Mouse (Mus musculus): Measurements from ENCODE around the gene Fyco1. TPM values are rescaled to one million over a fixed set of nuclear protein-coding genes. Genes with fewer than 3 reads are reported as not detected.

The Fyco1 gene
- total and polyA plus RNA-seq, 2 experiments from 2014 or later, result 40.9 to 82.7 TPM

GRCm38 (mm10) chr9:123740799-123741198 lies 110.9 kb downstream of the Fyco1 start:
- no peak overlapping the region for H3K9ac ChIP-seq (replicated peaks; ENCODE audit: low read depth, low read length)
- H3K27ac ChIP-seq (ENCODE audit: low read depth), result no peak overlapping the region
- no peaks in the 10 kb centered on the region for H3K9me3 ChIP-seq (replicated peaks; ENCODE audit: control insufficient read depth, low read length)
- no peak overlapping the region for H3K4me3 ChIP-seq (ENCODE audit: low read depth, low read length)
- H3K27me3 ChIP-seq (ENCODE audit: control insufficient read depth, insufficient read depth, low read length), result no peaks in the 10 kb centered on the region
- ATAC-seq (ENCODE audit: insufficient read depth, low read depth) (no peak), DNase-seq (ENCODE audit: low spot score) (no peak)
- H3K36me3 ChIP-seq (replicated peaks; ENCODE audit: control insufficient read depth, insufficient read depth, low read length), result no peaks in the 10 kb centered on the region
- TF ChIP-seq CTCF (IDR thresholded peaks at IDR 0.05; ENCODE audit: low read depth) (no peak), EP300 (IDR thresholded peaks at IDR 0.05; ENCODE audit: low read depth) (no peak)
- WGBS, result 72% methylated on average over 4 of the region's 4 CpGs
- H3K4me1 ChIP-seq (ENCODE audit: control insufficient read depth, insufficient read depth), result no peaks in the 10 kb centered on the region
- H3K4me2 ChIP-seq (ENCODE audit: low read depth, low read length), result no peak overlapping the region

Other genes starting within 250 kb of the Fyco1 start
- gene Slc6a20b, start 219.3 kb downstream of the Fyco1 start, total RNA-seq (2014; rRNA removed; ENCODE audit: low replicate concordance), result not detected in 2 replicates
- 0.10 TPM in 2 replicates for gene Slc6a20b, start 219.3 kb downstream of the Fyco1 start, polyA plus RNA-seq (2015; fragmentation: Nextera tagmentation; extraction: Ambion mirVana)
- 1.2 and 4.8 TPM in 2 replicates for gene Ccr9, start 173.5 kb downstream of the Fyco1 start, total RNA-seq (2014; rRNA removed; ENCODE audit: low replicate concordance)
- gene Ccr9, start 173.5 kb downstream of the Fyco1 start, polyA plus RNA-seq (2015; fragmentation: Nextera tagmentation; extraction: Ambion mirVana), result 0.04 and 0.08 TPM in 2 replicates
- gene Slc6a20a, start 173.0 kb downstream of the Fyco1 start, total RNA-seq (2014; rRNA removed; ENCODE audit: low replicate concordance), result not detected in 2 replicates
- gene Slc6a20a, start 173.0 kb downstream of the Fyco1 start, polyA plus RNA-seq (2015; fragmentation: Nextera tagmentation; extraction: Ambion mirVana), result not detected in 2 replicates
- gene Lztfl1, start 134.2 kb downstream of the Fyco1 start, total RNA-seq (2014; rRNA removed; ENCODE audit: low replicate concordance), result 11.2 and 28.4 TPM in 2 replicates
- 36.2 and 37.7 TPM in 2 replicates for gene Lztfl1, start 134.2 kb downstream of the Fyco1 start, polyA plus RNA-seq (2015; fragmentation: Nextera tagmentation; extraction: Ambion mirVana)
- not detected in 2 replicates for gene Cxcr6, start 45.4 kb downstream of the Fyco1 start, total RNA-seq (2014; rRNA removed; ENCODE audit: low replicate concordance)
- gene Cxcr6, start 45.4 kb downstream of the Fyco1 start, polyA plus RNA-seq (2015; fragmentation: Nextera tagmentation; extraction: Ambion mirVana), result 0.14 and 0.30 TPM in 2 replicates
- not detected in 2 replicates for gene Xcr1, start 10.1 kb upstream of the Fyco1 start, total RNA-seq (2014; rRNA removed; ENCODE audit: low replicate concordance)
- gene Xcr1, start 10.1 kb upstream of the Fyco1 start, polyA plus RNA-seq (2015; fragmentation: Nextera tagmentation; extraction: Ambion mirVana), result 0.11 and 0.12 TPM in 2 replicates
- gene Ccr1, start 116.8 kb upstream of the Fyco1 start, total RNA-seq (2014; rRNA removed; ENCODE audit: low replicate concordance), result 1.3 and 2.4 TPM in 2 replicates
- 1.9 and 2.4 TPM in 2 replicates for gene Ccr1, start 116.8 kb upstream of the Fyco1 start, polyA plus RNA-seq (2015; fragmentation: Nextera tagmentation; extraction: Ambion mirVana)
- not detected in 2 replicates for gene Ccr1l1, start 126.5 kb upstream of the Fyco1 start, total RNA-seq (2014; rRNA removed; ENCODE audit: low replicate concordance)
- gene Ccr1l1, start 126.5 kb upstream of the Fyco1 start, polyA plus RNA-seq (2015; fragmentation: Nextera tagmentation; extraction: Ambion mirVana), result not detected in 2 replicates
- gene Ccr3, start 170.1 kb upstream of the Fyco1 start, total RNA-seq (2014; rRNA removed; ENCODE audit: low replicate concordance), result not detected in 2 replicates
- gene Ccr3, start 170.1 kb upstream of the Fyco1 start, polyA plus RNA-seq (2015; fragmentation: Nextera tagmentation; extraction: Ambion mirVana), result 0.03 TPM in 1 of 2 replicates, not detected in the other

All from heart, postnatal 0 days (tissue).